Mouse (Mus musculus): ENCODE data around the gene Mrc2.

DNA sequence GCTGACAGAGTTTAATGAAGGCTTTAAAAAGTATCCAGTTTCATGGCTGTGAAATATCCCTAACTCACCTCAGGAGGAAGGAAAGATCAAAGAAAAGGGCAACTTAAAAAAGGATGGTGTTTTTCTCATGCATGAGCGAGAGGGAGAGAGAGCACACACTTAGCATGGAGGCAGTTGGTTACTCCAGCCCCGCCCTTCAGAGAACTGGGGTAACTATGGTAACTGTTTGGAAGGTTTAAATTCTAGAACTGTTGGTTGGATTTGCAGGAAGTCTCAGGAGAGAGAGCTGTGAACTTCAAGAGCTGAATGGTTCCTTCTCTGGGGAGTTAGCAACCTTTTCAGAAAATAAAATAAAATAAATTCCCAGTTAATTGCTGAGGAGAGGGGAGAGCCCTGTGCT lies 96.2 kb downstream of the Mrc2 start:
- TF ChIP-seq CTCF (IDR thresholded peaks at IDR 0.05; ENCODE audit: low read depth) (no peak), EP300 (IDR thresholded peaks at IDR 0.05; ENCODE audit: low read depth) (no peak)

Measured in liver, postnatal 0 days (tissue).